Mouse (Mus musculus) kidney, embryonic 14.5 days (tissue): ENCODE data around the gene Zfr2. TPM values are rescaled to one million over a fixed set of nuclear protein-coding genes. Genes with fewer than 3 reads are reported as not detected.

Experiments
- ATAC-seq: fragments of 200-750 bp; cut with Nextera tagmentation; 2 replicates; pipeline ENCODE4 v1.8.0; 2017; ENCODE audit warnings: moderate number of reproducible peaks, mild to moderate bottlenecking, moderate TSS enrichment, moderate library complexity; ENCODE audit not compliant: low FRiP score, low TSS enrichment
- H3K27ac ChIP-seq: fragments of 300-500 bp; sonication (generic); 2 replicates; pipeline ENCODE4 v1.5.1; 2014; ENCODE audit warnings: low read depth, mild to moderate bottlenecking, low read length, moderate library complexity, mixed read lengths
- H3K27me3 ChIP-seq: fragments of 300-500 bp; sonication (generic); 2 replicates; pipeline ENCODE4 v1.6.1; 2014; ENCODE audit warnings: mild to moderate bottlenecking, low read length; ENCODE audit not compliant: control insufficient read depth, insufficient read depth
- H3K36me3 ChIP-seq: fragments of 300-500 bp; sonication (generic); 2 replicates; pipeline ENCODE4 v1.6.1; 2014; ENCODE audit warnings: low read length, mixed read lengths; ENCODE audit not compliant: control insufficient read depth, insufficient read depth
- H3K4me1 ChIP-seq: fragments of 300-500 bp; sonication (generic); 2 replicates; pipeline ENCODE4 v1.6.1; 2014; ENCODE audit warnings: low read length, mixed read lengths; ENCODE audit not compliant: control insufficient read depth, insufficient read depth
- H3K4me2 ChIP-seq: fragments of 300-500 bp; sonication (generic); replicated peaks from 2 replicates; pipeline ENCODE4 v1.6.1; 2014; ENCODE audit warnings: low read depth, mild to moderate bottlenecking, low read length
- H3K4me3 ChIP-seq: fragments of 300-500 bp; sonication (generic); 2 replicates; pipeline ENCODE4 v1.5.1; 2014; ENCODE audit warnings: mild to moderate bottlenecking, low read length
- H3K9ac ChIP-seq: fragments of 300-500 bp; sonication (generic); 2 replicates; pipeline ENCODE4 v1.6.1; 2014; ENCODE audit warnings: low read depth, mild to moderate bottlenecking, low read length, moderate library complexity
- H3K9me3 ChIP-seq: fragments of 300-500 bp; sonication (generic); 2 replicates; pipeline ENCODE4 v1.6.1; 2016; ENCODE audit warnings: low read length; ENCODE audit not compliant: control insufficient read depth
- WGBS: fragments of 180-500 bp; shearing (Covaris S2); extraction: QIAGEN DNeasy Blood & Tissue Kit; methylation state at CpG from one replicate; pipeline ENCODE4 v1.1.7; 2014; 5-methylcytosine and 5-hydroxymethylcytosine counted together
- polyA plus RNA-seq: library from polyadenylated mRNA; unstranded; fragments of >200 nt; fragmentation: Nextera tagmentation; extraction: Ambion mirVana; gene quantifications from 2 replicates; pipeline ENCODE4 v1.2.1, GENCODE M21; 2014

Zfr2 gene
- polyA plus RNA-seq = 4.5 and 4.7 TPM in 2 replicates

GRCm38 (mm10) chr10:81232580-81233225, at the start of gene Zfr2:
Zfr2 (plus strand) TSS chr10:81233155.
- peak; percentile 84 for ATAC-seq
- peaks cover 8% of the 10 kb centered on the region for H3K4me1 ChIP-seq
- 8% methylated on average over 27 of the region's 29 CpGs for WGBS
- peak within 1 kb of the TSS; percentile 71 for H3K9ac ChIP-seq
- H3K36me3 ChIP-seq = no peaks in the 10 kb centered on the region
- peak within 1 kb of the TSS; percentile 69 for H3K4me3 ChIP-seq
- H3K9me3 ChIP-seq = no peaks in the 10 kb centered on the region
- no peak within 1 kb of the TSS for H3K27ac ChIP-seq
- H3K4me2 ChIP-seq = peak within 1 kb of the TSS; percentile 48
- peaks cover 30% of the 10 kb centered on the region for H3K27me3 ChIP-seq

- Histone ChIP-seq H3K4me1 (peaks cover 15% of the 10 kb centered on the region; the same call in 1 of the 2 replicates), H3K9ac (peak within 1 kb of the TSS; percentile 72), H3K36me3 (peaks cover 58% of the 10 kb centered on the region), H3K27ac (peak within 1 kb of the TSS; percentile 66), H3K4me2 (peak within 1 kb of the TSS; percentile 56), H3K27me3 (no peaks in the 10 kb centered on the region), H3K9me3 (no peaks in the 10 kb centered on the region), H3K4me3 (peak within 1 kb of the TSS; percentile 68)
- 86% methylated on average over 5 of the region's 5 CpGs for WGBS
- no peak for ATAC-seq
Observed at GRCm38 (mm10) chr10:81183805-81184204, 49.1 kb upstream of the Zfr2 start, which contains the start of gene 4930442H23Rik. 4930442H23Rik (minus strand) TSS chr10:81183849.

DNA sequence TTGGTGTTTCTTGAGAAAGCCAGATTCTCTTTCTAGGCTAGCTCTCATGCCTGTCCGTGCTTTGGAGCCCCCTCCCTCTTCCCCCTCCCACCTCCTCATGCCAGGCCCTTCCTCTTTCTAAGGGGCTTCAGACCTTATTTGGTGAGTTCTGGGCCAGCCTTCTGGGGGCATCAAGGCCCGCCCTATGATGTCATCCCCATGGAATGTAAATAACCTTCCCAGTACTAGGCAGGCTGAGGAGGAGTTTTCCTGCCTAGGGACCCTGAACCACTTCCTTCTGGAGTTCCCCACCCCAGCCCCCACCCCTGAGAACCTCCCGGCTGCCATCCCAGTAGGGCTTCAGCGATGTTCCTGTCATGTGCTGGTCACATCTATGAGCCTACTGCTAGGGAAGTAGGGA, 48.2 kb upstream of the Zfr2 start:
- no peaks in the 10 kb centered on the region for H3K9me3 ChIP-seq
- 46% methylated on average over 4 of the region's 4 CpGs for WGBS
- peaks cover 11% of the 10 kb centered on the region; the same call in 1 of the 2 replicates for H3K4me1 ChIP-seq
- peak overlapping the region; percentile 10; the same call in 1 of the 2 replicates for H3K27ac ChIP-seq
- H3K4me3 ChIP-seq = no peak overlapping the region
- no peak overlapping the region for H3K9ac ChIP-seq
- no peak for ATAC-seq
- no peak overlapping the region for H3K4me2 ChIP-seq
- H3K36me3 ChIP-seq = peaks cover 51% of the 10 kb centered on the region
- no peaks in the 10 kb centered on the region for H3K27me3 ChIP-seq

DNA sequence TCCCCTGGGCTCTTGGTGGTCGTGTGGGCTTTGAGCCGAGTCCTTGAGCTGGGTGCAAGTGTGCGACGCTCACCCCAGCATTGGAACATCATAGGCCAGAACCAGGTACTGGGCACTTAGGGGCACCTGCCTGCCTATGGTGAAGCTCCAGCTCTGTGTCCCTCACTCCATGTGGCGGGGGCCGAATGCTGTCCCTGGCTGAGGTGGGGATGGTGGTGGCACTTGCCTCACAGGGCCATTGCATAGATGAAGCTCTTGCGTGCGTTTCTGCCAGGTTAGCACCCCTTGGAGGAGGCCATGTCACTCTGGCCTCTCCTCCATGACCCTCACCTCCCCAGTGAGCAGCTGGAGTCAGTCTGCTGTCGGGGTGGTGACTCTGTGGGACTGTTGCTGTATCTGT, 45.8 kb upstream of the Zfr2 start:
- no peak overlapping the region for H3K4me3 ChIP-seq
- peaks cover 38% of the 10 kb centered on the region for H3K36me3 ChIP-seq
- no peak overlapping the region for H3K4me2 ChIP-seq
- H3K9ac ChIP-seq = no peak overlapping the region
- no peak overlapping the region for H3K27ac ChIP-seq
- ATAC-seq = no peak
- peaks cover 14% of the 10 kb centered on the region for H3K4me1 ChIP-seq
- no peaks in the 10 kb centered on the region for H3K27me3 ChIP-seq
- WGBS = 93% methylated on average over 9 of the region's 9 CpGs
- H3K9me3 ChIP-seq = no peaks in the 10 kb centered on the region

DNA sequence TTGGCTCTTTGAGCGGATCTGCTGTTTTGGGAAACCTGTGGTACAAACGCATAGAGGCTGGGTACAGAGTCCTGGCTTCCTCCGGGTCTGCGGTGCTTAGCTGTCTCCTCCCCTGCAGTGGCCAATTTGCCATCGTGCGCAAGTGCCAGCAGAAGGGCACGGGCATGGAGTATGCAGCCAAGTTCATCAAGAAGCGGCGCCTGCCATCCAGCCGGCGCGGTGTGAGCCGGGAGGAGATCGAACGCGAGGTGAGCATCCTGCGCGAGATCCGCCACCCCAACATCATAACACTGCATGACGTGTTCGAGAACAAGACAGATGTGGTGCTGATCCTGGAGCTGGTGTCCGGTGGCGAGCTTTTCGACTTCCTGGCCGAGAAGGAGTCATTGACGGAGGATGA, 43.1 kb upstream of the Zfr2 start:
- H3K4me2 ChIP-seq = no peak overlapping the region
- WGBS = 84% methylated on average over 26 of the region's 26 CpGs
- no peak overlapping the region for H3K4me3 ChIP-seq
- H3K36me3 ChIP-seq = peaks cover 32% of the 10 kb centered on the region; the same call in 1 of the 2 replicates
- H3K27ac ChIP-seq = no peak overlapping the region
- peaks cover 16% of the 10 kb centered on the region; the same call in 1 of the 2 replicates for H3K27me3 ChIP-seq
- no peak for ATAC-seq
- no peak overlapping the region for H3K9ac ChIP-seq
- H3K9me3 ChIP-seq = no peaks in the 10 kb centered on the region
- peaks cover 15% of the 10 kb centered on the region for H3K4me1 ChIP-seq

DNA sequence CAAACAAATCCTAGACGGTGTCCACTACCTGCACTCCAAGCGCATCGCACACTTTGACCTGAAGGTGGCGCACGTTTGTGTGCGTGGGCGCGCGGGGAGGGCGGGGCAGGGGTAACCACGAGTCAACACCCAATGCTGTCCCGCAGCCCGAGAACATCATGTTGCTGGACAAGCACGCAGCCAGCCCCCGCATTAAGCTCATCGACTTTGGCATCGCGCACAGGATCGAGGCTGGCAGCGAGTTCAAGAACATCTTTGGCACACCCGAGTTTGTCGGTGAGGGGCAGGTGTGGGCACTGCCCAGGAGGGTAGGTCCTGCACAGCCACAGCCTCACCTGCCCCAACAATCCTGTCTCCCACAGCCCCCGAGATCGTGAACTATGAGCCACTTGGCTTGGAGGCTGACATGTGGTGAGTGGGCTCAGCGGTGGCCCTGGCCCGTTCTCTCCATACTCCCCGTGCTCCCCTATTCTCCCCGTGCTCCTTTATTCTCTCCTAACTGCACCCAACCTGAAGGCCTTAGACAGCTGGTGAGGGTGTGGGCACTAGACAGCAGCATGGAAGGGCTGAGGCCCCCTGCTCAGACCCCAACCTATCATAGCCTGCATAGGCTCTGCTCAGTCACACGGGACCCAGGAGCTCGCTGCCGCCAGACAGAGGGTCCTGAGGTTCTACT, 42.6 kb upstream of the Zfr2 start:
- H3K27ac ChIP-seq = no peak overlapping the region
- H3K9ac ChIP-seq = no peak overlapping the region
- ATAC-seq = no peak
- H3K4me1 ChIP-seq = peaks cover 12% of the 10 kb centered on the region
- H3K36me3 ChIP-seq = peaks cover 27% of the 10 kb centered on the region; the same call in 1 of the 2 replicates
- no peak overlapping the region for H3K4me3 ChIP-seq
- peaks cover 22% of the 10 kb centered on the region for H3K27me3 ChIP-seq
- no peak overlapping the region for H3K4me2 ChIP-seq
- no peaks in the 10 kb centered on the region for H3K9me3 ChIP-seq
- 75% methylated on average over 31 of the region's 31 CpGs for WGBS

DNA sequence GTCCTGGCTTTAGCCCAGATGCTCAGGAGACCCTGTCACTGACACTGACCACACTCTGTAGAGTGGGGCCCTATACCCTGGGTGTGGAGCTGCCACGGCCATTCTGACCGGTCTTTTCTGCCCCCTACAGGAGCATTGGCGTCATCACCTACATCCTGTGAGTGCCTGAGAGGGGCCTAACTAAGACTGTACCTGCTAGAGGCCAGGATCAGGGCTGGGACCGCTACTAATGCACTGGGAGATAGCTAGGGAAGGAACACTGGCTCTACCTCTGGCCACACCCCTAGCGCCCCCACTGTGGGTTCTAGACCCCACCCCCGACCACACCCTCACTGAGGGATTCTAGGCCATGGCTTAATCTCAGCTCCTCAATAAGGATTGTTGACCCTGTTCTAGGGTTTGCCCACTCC, 42.0 kb upstream of the Zfr2 start:
- H3K9ac ChIP-seq = no peak overlapping the region
- peaks cover 23% of the 10 kb centered on the region; the same call in 1 of the 2 replicates for H3K36me3 ChIP-seq
- WGBS = 72% methylated on average over 6 of the region's 6 CpGs
- no peak overlapping the region for H3K27ac ChIP-seq
- no peaks in the 10 kb centered on the region for H3K9me3 ChIP-seq
- ATAC-seq = 0 out of 2 replicates have a peak, but pooled peaks have one; percentile 7
- no peak overlapping the region for H3K4me3 ChIP-seq
- H3K4me1 ChIP-seq = peaks cover 12% of the 10 kb centered on the region
- H3K27me3 ChIP-seq = peaks cover 27% of the 10 kb centered on the region
- no peak overlapping the region for H3K4me2 ChIP-seq

- H3K27ac ChIP-seq = no peak overlapping the region; the same call in 1 of the 2 replicates
- H3K9me3 ChIP-seq = no peaks in the 10 kb centered on the region
- H3K4me1 ChIP-seq = peaks cover 12% of the 10 kb centered on the region
- no peak for ATAC-seq
- H3K9ac ChIP-seq = no peak overlapping the region
- peaks cover 29% of the 10 kb centered on the region for H3K27me3 ChIP-seq
- peak overlapping the region; percentile 91; the same call in 1 of the 2 replicates for H3K4me2 ChIP-seq
- peaks cover 23% of the 10 kb centered on the region; the same call in 1 of the 2 replicates for H3K36me3 ChIP-seq
- 84% methylated on average over 18 of the region's 18 CpGs for WGBS
- no peak overlapping the region for H3K4me3 ChIP-seq
Observed at GRCm38 (mm10) chr10:81191342-81191982, 41.5 kb upstream of the Zfr2 start.
